Mouse (Mus musculus) forebrain, embryonic 16.5 days (tissue): Measurements from ENCODE around the gene Taar7d. TPM values are rescaled to one million over a fixed set of nuclear protein-coding genes. Genes with fewer than 3 reads are reported as not detected.
"Not testable (repeated sequence)": the region's sequence is repeated elsewhere in the genome, so short reads cannot be mapped to it uniquely, and the experiment has no call there.

ENCODE experiments used
- ATAC-seq: fragments of 200-750 bp; cut with Nextera tagmentation; 2 replicates; pipeline ENCODE4 v1.8.0; 2017; ENCODE audit warnings: mild to moderate bottlenecking, moderate library complexity
- H3K27ac ChIP-seq: fragments of 300-500 bp; sonication (generic); 2 replicates; pipeline ENCODE4 v1.5.1; 2014; ENCODE audit warnings: low read length, control low read depth
- H3K27me3 ChIP-seq: fragments of 300-500 bp; sonication (generic); replicated peaks from 2 replicates; pipeline ENCODE4 v1.6.1; 2014; ENCODE audit warnings: low read length; ENCODE audit not compliant: control insufficient read depth, insufficient read depth
- H3K36me3 ChIP-seq: fragments of 300-500 bp; sonication (generic); 2 replicates; pipeline ENCODE4 v1.6.1; 2014; ENCODE audit not compliant: control insufficient read depth, insufficient read depth
- H3K4me1 ChIP-seq: fragments of 300-500 bp; sonication (generic); replicated peaks from 2 replicates; pipeline ENCODE4 v1.6.1; 2014; ENCODE audit warnings: low read length; ENCODE audit not compliant: control insufficient read depth, insufficient read depth
- H3K4me2 ChIP-seq: fragments of 300-500 bp; sonication (generic); 2 replicates; pipeline ENCODE4 v1.6.1; 2014; ENCODE audit warnings: mild to moderate bottlenecking, low read length, control low read depth
- H3K4me3 ChIP-seq: fragments of 300-500 bp; sonication (generic); replicated peaks from 2 replicates; pipeline ENCODE4 v1.5.1; 2014; ENCODE audit warnings: mild to moderate bottlenecking, low read length, control low read depth
- H3K9ac ChIP-seq: fragments of 300-500 bp; sonication (generic); replicated peaks from 2 replicates; pipeline ENCODE4 v1.6.1; 2014; ENCODE audit warnings: low read depth, low read length, control low read depth
- H3K9me3 ChIP-seq: fragments of 300-500 bp; sonication (generic); 2 replicates; pipeline ENCODE4 v1.6.1; 2016; ENCODE audit warnings: low read length; ENCODE audit not compliant: control insufficient read depth
- WGBS: fragments of 180-500 bp; shearing (Covaris S2); extraction: QIAGEN DNeasy Blood & Tissue Kit; methylation state at CpG from one replicate; pipeline ENCODE4 v1.1.7; 2014; 5-methylcytosine and 5-hydroxymethylcytosine counted together
- polyA plus RNA-seq: library from polyadenylated mRNA; unstranded; fragments of >200 nt; fragmentation: Nextera tagmentation; extraction: Ambion mirVana; gene quantifications from 2 replicates; pipeline ENCODE4 v1.2.1, GENCODE M21; 2015

Gene Taar7d
- polyA plus RNA-seq, 1 experiment from 2014 or later: not detected

DNA sequence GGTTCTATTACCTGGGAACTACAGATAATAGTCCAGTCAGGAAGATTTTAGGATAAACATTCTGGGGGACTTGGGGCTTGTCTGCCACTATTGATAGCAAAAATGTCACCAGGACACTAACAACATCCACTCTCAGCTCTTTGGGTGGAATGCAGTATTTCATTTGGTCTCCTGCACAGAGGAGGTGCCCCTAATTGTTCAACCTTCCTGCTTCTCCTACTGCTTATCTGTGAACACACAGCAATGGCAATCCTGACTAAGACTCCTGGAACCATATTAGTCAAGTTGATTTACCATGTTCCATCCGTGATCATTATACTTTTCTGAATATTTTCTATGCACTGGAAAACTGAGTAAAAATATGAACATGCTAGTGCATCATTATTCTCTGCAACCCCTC, 18.9 kb upstream of the Taar7d start:
- no peaks in the 10 kb centered on the region for H3K9me3 ChIP-seq
- no peaks in the 10 kb centered on the region for H3K36me3 ChIP-seq
- WGBS: 92% methylated on average over 1 of the region's 1 CpGs
- H3K9ac ChIP-seq: no peak overlapping the region
- H3K27me3 ChIP-seq: no peaks in the 10 kb centered on the region
- H3K4me1 ChIP-seq: no peaks in the 10 kb centered on the region
- H3K4me2 ChIP-seq: no peak overlapping the region
- H3K4me3 ChIP-seq: no peak overlapping the region
- no peak for ATAC-seq
- H3K27ac ChIP-seq: no peak overlapping the region

DNA sequence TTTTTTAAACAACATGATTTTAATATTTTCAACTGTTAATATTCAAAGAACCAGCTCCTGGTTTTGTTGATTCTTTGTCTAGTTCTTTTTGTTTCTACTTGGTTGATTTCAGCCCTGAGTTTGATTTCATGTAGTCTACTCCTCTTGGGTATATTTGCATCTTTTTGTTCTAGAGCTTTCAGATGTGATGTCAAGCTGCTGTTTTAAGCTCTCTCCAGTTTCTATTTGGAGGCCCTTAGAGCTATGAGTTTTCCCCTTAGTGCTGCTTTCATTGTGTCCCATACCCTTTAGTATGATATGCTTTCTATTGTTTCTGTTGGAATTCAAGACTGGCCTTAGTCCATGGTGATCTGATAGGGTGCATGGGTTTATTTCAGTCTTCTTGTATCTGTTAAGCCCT, 4.3 kb downstream of the Taar7d start:
- no peaks in the 10 kb centered on the region for H3K9me3 ChIP-seq
- no peak for ATAC-seq

DNA sequence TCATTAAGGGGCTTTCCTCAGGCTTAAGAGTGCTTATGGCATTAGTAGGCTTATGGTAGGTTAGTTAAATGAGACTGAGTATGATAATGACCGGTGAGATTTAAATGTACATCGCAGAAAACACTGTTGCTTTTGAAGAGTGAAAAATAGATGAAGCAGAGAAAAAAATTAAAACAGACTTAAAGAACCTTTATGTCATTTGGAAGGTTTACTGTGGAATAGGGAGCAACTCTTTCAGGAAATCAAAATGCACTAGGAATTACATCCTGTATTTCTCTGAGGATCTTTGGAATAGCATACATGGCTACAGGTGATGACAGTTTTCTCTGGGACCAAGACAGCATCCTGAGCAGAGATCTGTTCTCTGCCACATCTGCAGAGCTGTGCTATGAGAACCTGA, 10.3 kb downstream of the Taar7d start, which contains the start of gene Taar7e:
Gene Taar7e (plus strand): TSS at position 301 of the 400 bp plus-strand sequence.
- Histone ChIP-seq H3K4me1 (no peaks in the 10 kb centered on the region), H3K27ac (no peak within 1 kb of the TSS), H3K4me3 (no peak within 1 kb of the TSS), H3K9me3 (no peaks in the 10 kb centered on the region), H3K9ac (no peak within 1 kb of the TSS), H3K4me2 (no peak within 1 kb of the TSS), H3K36me3 (no peaks in the 10 kb centered on the region), H3K27me3 (no peaks in the 10 kb centered on the region)
- 82% methylated on average over 2 of the region's 2 CpGs for WGBS
- no peak for ATAC-seq

More for the DNA sequence above, 4.3 kb downstream of the Taar7d start:
- no peak overlapping the region for H3K4me2 ChIP-seq
- no peak overlapping the region for H3K27ac ChIP-seq
- H3K4me1 ChIP-seq: no peaks in the 10 kb centered on the region
- H3K4me3 ChIP-seq: no peak overlapping the region
- no peak overlapping the region for H3K9ac ChIP-seq
- no peaks in the 10 kb centered on the region for H3K36me3 ChIP-seq
- H3K27me3 ChIP-seq: no peaks in the 10 kb centered on the region

DNA sequence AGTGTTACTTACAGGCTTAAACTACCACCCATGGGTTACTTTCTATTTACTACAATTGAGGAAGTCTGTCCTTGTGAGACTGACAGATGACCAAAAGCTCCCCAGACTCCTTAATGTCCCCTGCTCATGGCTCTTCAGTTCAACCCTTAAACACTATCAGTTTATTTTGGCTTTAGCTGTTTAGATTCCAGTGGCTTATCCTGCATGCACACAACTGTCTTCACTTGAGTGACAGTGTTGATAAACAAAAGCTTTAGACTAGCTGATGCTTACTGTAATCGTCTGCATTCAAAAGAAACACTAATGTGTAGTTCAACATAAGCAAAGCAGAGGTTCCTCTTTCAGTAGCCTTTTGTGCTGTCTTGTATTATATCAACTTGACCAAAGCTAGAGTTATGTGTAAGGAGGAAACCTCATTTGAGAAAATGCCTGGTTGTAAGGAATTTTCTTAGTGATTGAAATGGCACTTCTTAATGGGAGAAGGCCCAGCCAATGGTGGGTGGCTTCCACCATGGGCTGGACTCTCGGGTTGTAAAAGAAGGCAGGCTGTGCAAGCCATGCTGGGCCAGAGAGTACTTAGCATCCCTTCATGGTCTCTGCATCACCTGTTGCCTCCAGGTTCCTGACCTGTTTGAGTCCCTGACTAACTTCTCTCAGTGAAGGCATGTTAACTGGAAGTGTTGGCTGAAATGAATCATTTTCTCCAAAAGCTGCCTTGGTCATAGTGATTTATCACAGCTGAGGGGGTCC, 13.3 kb downstream of the Taar7d start:
- Histone ChIP-seq H3K4me1 (no peaks in the 10 kb centered on the region), H3K9ac (no peak overlapping the region), H3K27me3 (no peaks in the 10 kb centered on the region), H3K4me3 (no peak overlapping the region), H3K36me3 (no peaks in the 10 kb centered on the region), H3K4me2 (no peak overlapping the region), H3K27ac (no peak overlapping the region), H3K9me3 (no peaks in the 10 kb centered on the region)
- no peak for ATAC-seq
- WGBS: 59% methylated on average over 2 of the region's 2 CpGs

DNA sequence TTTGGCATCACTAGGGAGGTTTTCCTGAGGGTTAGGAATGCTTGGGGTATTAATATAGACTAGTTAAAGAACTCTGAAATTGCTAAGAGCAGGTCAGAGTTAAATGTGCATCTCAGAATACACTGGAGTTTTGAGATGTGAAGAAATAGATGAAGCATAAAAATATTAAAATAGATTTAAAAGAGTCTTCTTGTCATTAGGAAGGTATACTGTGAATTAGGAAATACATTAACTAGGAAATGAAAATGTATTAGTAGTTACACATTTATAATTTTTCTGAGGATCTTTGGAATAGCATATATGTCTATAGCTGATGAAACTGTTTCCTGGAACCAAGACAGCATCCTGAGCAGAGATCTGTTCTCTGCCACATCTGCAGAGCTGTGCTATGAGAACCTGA, 22.2 kb downstream of the Taar7d start, which contains the start of gene Taar7f:
Gene Taar7f (plus strand): TSS at position 301 of the 400 bp plus-strand sequence.
- no peak within 1 kb of the TSS for H3K9ac ChIP-seq
- no peak within 1 kb of the TSS for H3K4me2 ChIP-seq
- no peaks in the 10 kb centered on the region for H3K27me3 ChIP-seq
- H3K36me3 ChIP-seq: no peaks in the 10 kb centered on the region
- no peak for ATAC-seq
- H3K4me3 ChIP-seq: no peak within 1 kb of the TSS
- H3K9me3 ChIP-seq: no peaks in the 10 kb centered on the region
- no peak within 1 kb of the TSS for H3K27ac ChIP-seq
- no peaks in the 10 kb centered on the region for H3K4me1 ChIP-seq

DNA sequence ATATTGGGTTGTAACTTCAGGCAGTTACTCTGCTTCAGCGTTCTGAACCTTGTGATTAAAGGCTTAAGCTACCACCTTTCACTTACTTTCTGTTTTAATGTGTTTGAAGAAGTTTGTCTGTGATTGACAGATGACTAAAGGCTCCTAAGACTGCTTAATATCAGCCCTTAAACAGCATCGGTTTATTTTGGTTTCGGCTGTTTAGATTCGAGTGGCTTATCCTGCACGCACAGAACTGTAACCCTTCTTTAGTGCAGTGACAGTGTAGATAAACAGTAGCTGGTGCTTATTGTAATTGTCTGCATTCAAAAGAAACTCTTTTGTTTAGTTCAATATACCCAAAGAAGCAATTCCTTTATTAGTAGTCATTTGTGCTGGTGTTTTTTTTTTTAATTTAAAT, 25.0 kb downstream of the Taar7d start:
- Histone ChIP-seq H3K27me3 (no peaks in the 10 kb centered on the region), H3K36me3 (no peaks in the 10 kb centered on the region), H3K27ac (no peak overlapping the region), H3K9ac (no peak overlapping the region), H3K4me3 (no peak overlapping the region), H3K4me2 (no peak overlapping the region), H3K4me1 (no peaks in the 10 kb centered on the region), H3K9me3 (no peaks in the 10 kb centered on the region)
- 55% methylated on average over 5 of the region's 5 CpGs for WGBS
- ATAC-seq: no peak

DNA sequence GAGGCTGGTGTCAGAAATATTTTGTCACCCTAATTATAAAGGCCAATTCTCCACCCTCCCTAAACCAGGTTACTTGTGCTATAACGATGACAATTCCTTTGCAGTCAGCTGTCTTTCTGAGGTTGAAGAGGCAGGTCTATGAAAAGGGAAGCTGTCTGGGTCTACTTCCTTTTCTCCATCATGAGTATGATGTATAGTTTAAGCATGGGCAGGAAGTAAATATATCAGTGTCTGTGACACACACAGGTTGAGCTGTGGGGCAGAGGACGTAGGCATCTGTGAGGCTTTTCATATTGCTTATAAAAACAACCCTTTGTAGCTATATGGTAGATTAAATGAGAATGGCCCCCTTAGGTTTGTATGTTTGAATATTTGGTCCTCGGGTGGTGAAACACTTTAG, 32.0 kb downstream of the Taar7d start:
- Histone ChIP-seq H3K27ac (no peak overlapping the region), H3K4me2 (no peak overlapping the region), H3K4me3 (no peak overlapping the region), H3K9ac (no peak overlapping the region), H3K4me1 (no peaks in the 10 kb centered on the region), H3K9me3 (no peaks in the 10 kb centered on the region), H3K36me3 (no peaks in the 10 kb centered on the region), H3K27me3 (no peaks in the 10 kb centered on the region)
- WGBS: 85% methylated on average over 3 of the region's 3 CpGs
- no peak for ATAC-seq

DNA sequence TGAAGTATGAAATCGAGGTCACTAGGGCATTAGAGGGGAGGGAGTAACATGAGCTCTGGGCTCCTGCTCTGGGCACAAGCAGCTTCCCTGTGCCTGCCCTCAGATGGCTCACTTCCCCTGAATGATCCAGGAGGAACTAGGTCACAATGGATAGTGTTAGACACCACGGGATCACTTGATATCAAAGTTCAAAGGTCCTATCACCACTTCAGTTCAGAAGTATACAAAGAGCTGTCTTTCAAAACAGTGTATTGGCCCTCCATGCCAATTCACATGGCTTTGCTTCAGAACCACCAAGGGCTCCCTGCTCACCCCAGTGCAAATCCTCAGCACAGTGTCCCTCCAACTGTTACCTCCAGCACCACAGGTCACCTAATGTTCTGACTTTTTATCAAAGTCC, 47.7 kb downstream of the Taar7d start:
- H3K36me3 ChIP-seq, H3K4me2 ChIP-seq, ATAC-seq, H3K9me3 ChIP-seq, H3K4me3 ChIP-seq, H3K4me1 ChIP-seq, H3K9ac ChIP-seq, H3K27me3 ChIP-seq, H3K27ac ChIP-seq: not testable (repeated sequence)
- WGBS: 50% methylated on average over 2 of the region's 2 CpGs

DNA sequence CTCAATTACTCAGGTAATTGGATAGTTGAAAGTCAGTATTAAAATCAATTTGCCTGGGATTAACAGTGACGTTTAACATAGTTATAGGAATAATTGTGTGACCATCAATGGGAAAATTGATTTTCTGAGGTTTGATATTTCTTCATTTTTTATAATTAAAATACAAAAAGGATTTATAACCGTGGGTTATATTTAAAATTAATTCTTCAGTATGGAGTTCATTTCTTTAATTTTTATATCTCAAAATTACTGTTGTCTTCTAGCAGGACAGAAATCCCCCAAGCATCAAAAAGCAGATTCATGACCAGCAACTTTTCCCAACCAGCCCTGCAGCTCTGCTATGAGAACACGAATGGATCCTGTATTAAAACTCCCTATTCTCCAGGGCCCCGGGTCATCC, 49.2 kb downstream of the Taar7d start, which contains the start of gene Taar8a:
Gene Taar8a (plus strand): TSS at position 301 of the 400 bp plus-strand sequence.
- WGBS: 91% methylated on average over 2 of the region's 4 CpGs
- not testable (repeated sequence) for H3K4me2 ChIP-seq, H3K36me3 ChIP-seq, ATAC-seq, H3K27me3 ChIP-seq, H3K9me3 ChIP-seq, H3K4me1 ChIP-seq, H3K4me3 ChIP-seq, H3K27ac ChIP-seq, H3K9ac ChIP-seq
